9 mouse cellular contexts compared by ENCODE assay signal in the genomic region with DNA sequence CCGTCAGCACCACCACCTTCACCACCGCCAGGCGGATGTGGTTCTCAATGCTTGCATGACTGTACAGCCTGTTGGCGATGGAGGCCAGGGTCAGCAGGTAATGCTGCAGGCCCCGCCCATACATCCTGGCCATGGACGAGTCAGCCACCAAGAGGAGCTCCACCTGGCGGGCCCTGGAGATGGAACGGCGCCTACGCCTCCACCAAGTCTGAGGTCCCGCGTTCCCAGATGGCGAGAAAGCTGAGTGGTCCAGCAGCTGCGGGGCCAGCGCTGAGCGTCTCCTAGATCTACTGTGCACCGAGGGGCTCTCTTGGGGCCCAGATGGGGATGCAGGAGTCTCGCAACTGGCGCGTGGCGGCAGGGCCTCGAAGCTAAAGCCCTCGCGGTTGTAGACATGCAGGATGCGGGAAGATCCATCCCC. TPM values are rescaled to one million over a fixed set of nuclear protein-coding genes. Genes with fewer than 3 reads are reported as not detected.
DNase-seq lines count a peak whose midpoint lies in the region; ATAC-seq and TF ChIP-seq lines count a peak whose summit lies in the region.
"Had no signal": no experiment of that assay in that cellular context is flagged by ENCODE, and none has a peak within 500 bp of the region (broad histone marks: within the 10 kb centered on the region; RNA-seq: fewer than 3 reads in every experiment).

No protein-coding gene starts in this region.

- H3K27ac ChIP-seq in forebrain, postnatal 0 days (ENCODE audit: low read depth, low read length) = no peak overlapping the region
- 0 out of 2 replicates have a peak overlapping the region, but pooled peaks have one; percentile 69 for H3K27ac ChIP-seq in hindbrain, embryonic 15.5 days (replicated peaks)
- peak overlapping the region; percentile 87 for H3K27ac ChIP-seq in limb, embryonic 15.5 days
- no peak overlapping the region for H3K27ac ChIP-seq in midbrain, embryonic 16.5 days (ENCODE audit: low read length)
- H3K27ac ChIP-seq: macrophage had no signal

- H3K4me3 ChIP-seq in forebrain, postnatal 0 days (ENCODE audit: low read depth, low read length) = peak overlapping the region; percentile 68
- H3K4me3 ChIP-seq in hindbrain, embryonic 15.5 days = peak overlapping the region; percentile 73
- H3K4me3 ChIP-seq in limb, embryonic 15.5 days = peak overlapping the region; percentile 54
- peak overlapping the region; percentile 73 for H3K4me3 ChIP-seq in midbrain, embryonic 16.5 days (ENCODE audit: low read depth, low read length)

- peak; percentile 16; the same call in 1 of the 2 replicates for ATAC-seq in forebrain, postnatal 0 days
- peak; percentile 47 for ATAC-seq in hindbrain, embryonic 15.5 days (ENCODE audit: low FRiP score, low read depth)
- peak; percentile 35; the same call in 1 of the 2 replicates for ATAC-seq in limb, embryonic 15.5 days (ENCODE audit: insufficient number of reproducible peaks, low FRiP score, low TSS enrichment, low read depth)
- ATAC-seq in midbrain, embryonic 16.5 days = peak; percentile 64

- peak overlapping the region; percentile 92 for H3K4me2 ChIP-seq in forebrain, postnatal 0 days (ENCODE audit: low read depth)
- peak overlapping the region; percentile 99 for H3K4me2 ChIP-seq in hindbrain, embryonic 15.5 days
- peak overlapping the region; percentile 91 for H3K4me2 ChIP-seq in limb, embryonic 15.5 days
- peak overlapping the region; percentile 95 for H3K4me2 ChIP-seq in midbrain, embryonic 16.5 days (ENCODE audit: low read length)

- WGBS in forebrain, postnatal 0 days = 23% methylated on average over 25 of the region's 25 CpGs
- WGBS in hindbrain, embryonic 15.5 days = 18% methylated on average over 25 of the region's 25 CpGs
- WGBS in limb, embryonic 15.5 days = 14% methylated on average over 25 of the region's 25 CpGs
- WGBS in midbrain, embryonic 16.5 days = 18% methylated on average over 25 of the region's 25 CpGs

- no peaks in the 10 kb centered on the region for H3K9me3 ChIP-seq in forebrain, postnatal 0 days (ENCODE audit: low read length)
- no peaks in the 10 kb centered on the region for H3K9me3 ChIP-seq in hindbrain, embryonic 15.5 days
- no peaks in the 10 kb centered on the region for H3K9me3 ChIP-seq in limb, embryonic 15.5 days
- no peaks in the 10 kb centered on the region for H3K9me3 ChIP-seq in midbrain, embryonic 16.5 days (replicated peaks; ENCODE audit: control insufficient read depth, low read length, poor library complexity, severe bottlenecking)

- peak overlapping the region; percentile 39; the same call in 1 of the 2 replicates for H3K9ac ChIP-seq in forebrain, postnatal 0 days
- peak overlapping the region; percentile 50 for H3K9ac ChIP-seq in hindbrain, embryonic 15.5 days
- H3K9ac ChIP-seq in limb, embryonic 15.5 days = peak overlapping the region; percentile 47; the same call in 1 of the 2 replicates
- peak overlapping the region; percentile 70 for H3K9ac ChIP-seq in midbrain, embryonic 16.5 days (ENCODE audit: low read depth, low read length)

- peak; percentile 49 for DNase-seq in ES-CJ7 (ENCODE audit: low read depth, low spot score)
- peak; percentile 32 for DNase-seq in adrenal gland, postnatal 14 days
- peak; percentile 34 for DNase-seq in forebrain, postnatal 0 days
- DNase-seq in urinary bladder, adult 2 months (ENCODE audit: low spot score) = peak; percentile 30
- DNase-seq in T-cell, adult 2 months (ENCODE audit: low spot score) = no peak

- peak; percentile 40; the same call in 1 of the 2 replicates for TF ChIP-seq CTCF in forebrain, postnatal 0 days (IDR thresholded peaks at IDR 0.05; ENCODE audit: low read depth)

- peaks cover 2% of the 10 kb centered on the region; the same call in 1 of the 2 replicates for H3K27me3 ChIP-seq in forebrain, postnatal 0 days (ENCODE audit: insufficient read depth, low read length)
- no peaks in the 10 kb centered on the region for H3K27me3 ChIP-seq in hindbrain, embryonic 15.5 days
- 0 out of 2 replicates have a peak, but pooled peaks cover 7% of the 10 kb centered on the region for H3K27me3 ChIP-seq in limb, embryonic 15.5 days
- H3K27me3 ChIP-seq in midbrain, embryonic 16.5 days (ENCODE audit: control insufficient read depth, insufficient read depth, low read depth, low read length) = no peaks in the 10 kb centered on the region; the same call in 1 of the 2 replicates

- 0 out of 2 replicates have a peak, but pooled peaks cover 7% of the 10 kb centered on the region for H3K4me1 ChIP-seq in forebrain, postnatal 0 days (ENCODE audit: insufficient read depth)
- peaks cover 17% of the 10 kb centered on the region for H3K4me1 ChIP-seq in hindbrain, embryonic 15.5 days (replicated peaks)
- H3K4me1 ChIP-seq in limb, embryonic 15.5 days = peaks cover 20% of the 10 kb centered on the region
- H3K4me1 ChIP-seq in midbrain, embryonic 16.5 days (ENCODE audit: control insufficient read depth, insufficient read depth, low read length) = peaks cover 9% of the 10 kb centered on the region

- no peaks in the 10 kb centered on the region for H3K36me3 ChIP-seq in forebrain, postnatal 0 days (ENCODE audit: insufficient read depth)
- H3K36me3 ChIP-seq in hindbrain, embryonic 15.5 days = no peaks in the 10 kb centered on the region
- no peaks in the 10 kb centered on the region for H3K36me3 ChIP-seq in limb, embryonic 15.5 days
- no peaks in the 10 kb centered on the region for H3K36me3 ChIP-seq in midbrain, embryonic 16.5 days (ENCODE audit: control insufficient read depth, insufficient read depth, low read length)

RNA-seq across cellular contexts. Expression of gene Adamts5, which starts 2.3 kb away (rescaled TPM):
- 9.7 and 10.2 TPM in 2 replicates for total RNA-seq in adrenal gland, postnatal 14 days (2021)
- total RNA-seq in forebrain, postnatal 0 days (2014; rRNA removed) = 2.1 and 2.6 TPM in 2 replicates
- 1.1 and 1.8 TPM in 2 replicates for polyA plus RNA-seq in forebrain, postnatal 0 days (2015; fragmentation: Nextera tagmentation; extraction: Ambion mirVana)
- polyA plus RNA-seq in hindbrain, embryonic 15.5 days (2015; fragmentation: Nextera tagmentation; extraction: Ambion mirVana) = 3.2 and 4.2 TPM in 2 replicates
- polyA plus RNA-seq in limb, embryonic 15.5 days (2015; fragmentation: Nextera tagmentation; extraction: Ambion mirVana) = 10.0 and 10.7 TPM in 2 replicates
- 2.1 and 2.4 TPM in 2 replicates for polyA plus RNA-seq in midbrain, embryonic 16.5 days (2015; fragmentation: Nextera tagmentation; extraction: Ambion mirVana)
- polyA plus RNA-seq in urinary bladder, adult 2 months (2012; rRNA removed) = 6.5 and 6.8 TPM in 2 replicates
- polyA plus RNA-seq: macrophage had no signal

Comparison
In these comparisons a context has a peak if more than half of its experiments do, and no peak if none do; other contexts are left out.
1. H3K27ac ChIP-seq: peak in hindbrain, embryonic 15.5 days (single experiment) and limb, embryonic 15.5 days (single experiment); none in forebrain, postnatal 0 days (single experiment) and midbrain, embryonic 16.5 days (single experiment).
2. Peak in every context shown above with its lines, with median percentiles within 50 percentile points of each other: ATAC-seq, H3K4me2 ChIP-seq, H3K4me3 ChIP-seq and H3K9ac ChIP-seq.